Mouse (Mus musculus) splenic B cell, adult 2 months (primary cell): Measurements from ENCODE around the gene Zfp524.

Experiments
- DNase-seq: peaks from one replicate; pipeline ENCODE4 v3.0.0-alpha.2; 2011; ENCODE audit warnings: low read depth, low spot score
- H3K27me3 ChIP-seq: 2 replicates; pipeline ENCODE4 v1.6.1; 2012; ENCODE audit warnings: mild to moderate bottlenecking, low read length, moderate library complexity, mixed read lengths; ENCODE audit not compliant: control insufficient read depth, poor library complexity, insufficient read depth, severe bottlenecking
- H3K36me3 ChIP-seq: 2 replicates; pipeline ENCODE4 v1.6.1; 2012; ENCODE audit warnings: mild to moderate bottlenecking, low read length, moderate library complexity, mixed read lengths; ENCODE audit not compliant: control insufficient read depth, poor library complexity, insufficient read depth, severe bottlenecking

Gene Zfp524

DNA sequence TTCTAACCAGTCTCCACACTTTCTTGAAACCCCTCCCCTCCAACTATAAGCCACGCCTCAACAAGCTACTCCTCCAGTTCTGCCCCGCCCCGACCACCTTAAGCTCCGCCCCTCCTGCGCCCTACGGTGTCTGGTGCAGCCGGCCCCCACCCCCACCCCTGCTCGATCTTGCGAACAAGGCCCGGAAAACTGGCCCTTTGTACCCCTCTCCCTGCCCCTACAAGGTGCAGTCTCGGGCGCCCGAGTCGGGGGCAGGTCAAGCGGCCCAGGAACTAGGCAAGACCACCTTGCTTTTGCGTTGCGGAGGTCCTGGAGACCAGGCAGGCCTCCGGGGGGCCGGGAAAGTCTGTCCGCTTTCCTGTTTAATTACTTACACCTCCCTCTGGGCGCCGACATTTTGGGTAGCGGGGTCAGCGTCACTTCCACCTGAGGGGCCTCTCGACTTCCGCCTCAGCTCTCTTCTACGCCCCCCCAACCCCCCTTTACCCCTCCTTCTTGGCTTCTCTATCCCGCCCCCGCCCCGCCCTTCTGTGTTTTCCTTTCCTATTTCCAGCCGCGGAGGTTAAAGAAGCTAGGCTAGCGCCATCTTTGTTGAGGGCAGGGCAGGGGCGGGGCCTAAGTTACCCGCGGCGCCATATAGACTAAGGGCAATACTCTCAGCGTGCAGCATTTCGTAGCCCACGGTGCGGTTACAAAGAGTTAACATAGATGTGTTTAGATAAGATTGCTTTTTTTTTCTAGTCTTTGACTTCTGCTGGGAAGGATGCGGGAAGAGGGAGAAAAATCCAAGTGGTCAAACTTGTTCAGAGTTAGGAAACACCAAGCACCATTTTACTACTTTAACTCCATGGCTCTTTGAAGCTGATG is at the start of gene Zfp524, which contains the start of gene Fiz1:
TSS of gene Zfp524 (plus strand) at position 165 of the 867 bp plus-strand sequence.
TSS of gene Fiz1 (minus strand) at position 447 of the 867 bp plus-strand sequence.
- peaks cover 16% of the 10 kb centered on the region for H3K36me3 ChIP-seq
- DNase-seq, result peak; percentile 98
- no peaks in the 10 kb centered on the region for H3K27me3 ChIP-seq

DNA sequence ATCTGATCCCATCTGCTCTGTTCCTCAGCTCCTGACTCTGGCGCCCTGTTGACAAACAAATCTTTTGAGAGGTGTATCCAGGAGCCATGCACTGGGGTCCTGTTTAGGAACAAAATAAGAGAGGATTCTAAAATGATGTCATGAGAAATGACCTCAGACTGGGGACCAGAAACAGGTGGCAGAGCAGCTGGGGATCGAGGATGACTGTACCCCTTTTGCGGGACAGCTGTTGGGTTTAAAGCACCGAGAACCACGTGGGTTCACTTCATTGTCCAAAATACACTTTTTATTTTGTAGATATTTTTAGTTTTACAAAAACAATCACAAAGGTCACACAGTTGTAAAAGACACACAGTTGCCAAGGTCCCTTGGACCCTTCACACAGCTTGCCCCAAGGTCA is 49.2 kb upstream of the Zfp524 start:
- Histone ChIP-seq H3K27me3 (no peaks in the 10 kb centered on the region), H3K36me3 (no peaks in the 10 kb centered on the region)
- DNase-seq, result no peak

- no peaks in the 10 kb centered on the region for H3K36me3 ChIP-seq
- no peaks in the 10 kb centered on the region for H3K27me3 ChIP-seq
- no peak for DNase-seq
Observed at GRCm38 (mm10) chr7:4971068-4971467, 43.1 kb upstream of the Zfp524 start, which contains the start of gene Sbk3. Gene Sbk3, minus strand, starts transcription at chr7:4971168.

DNA sequence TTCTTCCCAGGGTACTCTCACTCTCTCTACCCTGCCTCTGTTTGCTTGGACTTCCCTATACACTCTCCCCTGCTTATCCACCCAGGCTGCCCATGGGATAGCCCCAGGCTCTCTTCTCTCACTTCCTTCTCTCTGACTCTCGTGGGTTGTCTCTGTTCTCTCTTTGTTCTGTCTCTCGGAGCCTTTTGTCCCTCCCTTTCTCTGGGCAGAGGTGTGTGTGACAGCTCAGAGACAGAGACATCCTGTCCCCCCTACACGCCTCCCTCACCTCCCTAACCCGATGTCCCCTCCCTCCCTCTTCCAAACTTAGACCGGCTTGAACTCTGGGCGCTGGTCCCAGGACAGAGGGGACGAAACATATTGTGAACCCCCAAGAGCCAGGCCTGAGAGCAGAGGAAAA is 42.5 kb upstream of the Zfp524 start:
- Histone ChIP-seq H3K27me3 (no peaks in the 10 kb centered on the region), H3K36me3 (no peaks in the 10 kb centered on the region)
- no peak for DNase-seq

DNA sequence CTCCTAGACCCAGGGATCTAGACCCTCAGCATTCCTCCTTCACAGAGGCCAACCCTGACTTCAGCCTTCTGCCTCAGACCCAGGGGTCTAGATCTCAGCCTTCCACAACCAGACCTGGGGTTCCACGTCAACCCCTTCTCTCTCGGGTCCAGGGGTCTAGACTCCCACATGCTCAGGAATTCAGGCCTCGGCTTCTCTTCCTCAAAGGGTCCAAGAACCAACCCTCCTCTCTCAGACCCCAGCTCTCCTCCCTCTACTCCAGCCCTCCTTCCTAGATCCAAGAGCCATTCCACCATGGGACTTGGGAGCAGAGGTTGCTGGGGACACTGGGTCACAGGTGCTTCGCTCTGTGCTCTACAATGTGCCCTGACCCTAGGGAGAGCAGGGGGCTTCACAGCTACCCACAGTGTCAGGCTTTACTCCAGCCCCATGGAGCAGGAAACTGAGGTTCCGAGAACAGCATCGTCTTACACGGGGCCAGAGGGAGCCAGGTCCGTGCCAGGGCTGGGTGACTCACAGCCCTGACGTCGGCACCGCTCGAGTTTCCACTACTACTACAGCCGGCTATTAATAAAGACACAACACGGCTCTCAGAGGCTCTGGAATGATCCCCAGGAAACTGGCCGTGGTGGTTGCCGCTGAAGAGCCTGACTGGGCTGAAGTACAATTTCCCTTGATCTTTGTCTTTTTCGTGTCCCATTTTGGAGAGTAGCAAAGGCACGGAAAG is 41.7 kb upstream of the Zfp524 start:
- Histone ChIP-seq H3K27me3 (no peaks in the 10 kb centered on the region), H3K36me3 (no peaks in the 10 kb centered on the region)
- no peak for DNase-seq

GRCm38 (mm10) chr7:4975455-4975854 is 38.8 kb upstream of the Zfp524 start:
- H3K27me3 ChIP-seq, result no peaks in the 10 kb centered on the region
- no peak for DNase-seq
- H3K36me3 ChIP-seq, result no peaks in the 10 kb centered on the region

GRCm38 (mm10) chr7:4976832-4977231 is 37.4 kb upstream of the Zfp524 start:
- no peaks in the 10 kb centered on the region for H3K27me3 ChIP-seq
- DNase-seq, result no peak
- no peaks in the 10 kb centered on the region for H3K36me3 ChIP-seq

- no peak for DNase-seq
- Histone ChIP-seq H3K36me3 (no peaks in the 10 kb centered on the region; the same call in 1 of the 2 replicates), H3K27me3 (no peaks in the 10 kb centered on the region)
Observed at GRCm38 (mm10) chr7:4988250-4988649, 26.0 kb upstream of the Zfp524 start.

- DNase-seq, result no peak
- no peaks in the 10 kb centered on the region; the same call in 1 of the 2 replicates for H3K36me3 ChIP-seq
- H3K27me3 ChIP-seq, result no peaks in the 10 kb centered on the region
Observed at GRCm38 (mm10) chr7:4993347-4993998, 20.7 kb upstream of the Zfp524 start.

- Histone ChIP-seq H3K27me3 (no peaks in the 10 kb centered on the region), H3K36me3 (no peaks in the 10 kb centered on the region; the same call in 1 of the 2 replicates)
- no peak for DNase-seq
Observed at GRCm38 (mm10) chr7:4993999-4994788, 20.0 kb upstream of the Zfp524 start.

DNA sequence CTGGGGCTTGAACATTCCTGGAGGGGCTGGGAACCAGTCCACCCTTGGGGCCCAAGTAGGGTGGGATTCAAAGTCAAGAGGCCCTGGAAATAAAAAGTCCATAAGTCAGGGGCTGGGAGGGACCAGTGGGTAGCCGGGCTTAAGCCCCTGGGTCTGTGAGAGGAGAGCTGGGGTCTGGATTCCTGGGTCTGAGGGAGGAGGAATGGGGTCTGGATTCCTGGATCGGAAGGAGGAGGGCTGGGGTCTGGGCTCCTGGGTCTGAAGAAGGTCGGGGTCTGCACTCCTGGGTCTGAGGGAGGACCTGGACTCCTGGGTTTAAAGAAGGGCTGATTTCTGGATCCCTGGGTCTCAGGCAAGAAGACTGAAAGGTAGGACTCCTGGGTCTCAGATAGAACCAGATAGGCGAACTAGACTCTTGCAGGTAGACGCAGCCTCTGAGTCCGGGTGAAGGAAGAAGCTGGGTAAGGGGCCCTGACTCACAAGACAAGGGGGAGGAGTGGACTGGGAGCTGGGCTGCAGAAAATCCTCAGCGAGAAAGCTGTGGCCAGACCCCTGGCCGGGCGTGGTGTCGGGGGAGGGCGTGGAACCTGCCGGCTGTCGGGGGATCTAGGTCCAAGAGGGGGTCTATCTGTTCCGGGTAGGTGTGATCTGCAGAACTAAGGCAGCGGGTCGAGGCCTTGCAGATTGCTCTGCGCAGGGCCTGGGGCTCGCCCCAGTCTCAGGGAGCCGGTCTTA is 18.8 kb upstream of the Zfp524 start:
- Histone ChIP-seq H3K36me3 (no peaks in the 10 kb centered on the region; the same call in 1 of the 2 replicates), H3K27me3 (no peaks in the 10 kb centered on the region)
- DNase-seq, result no peak

GRCm38 (mm10) chr7:4996003-4996895 is 18.0 kb upstream of the Zfp524 start, which contains the start of gene Zfp579:
Gene Zfp579, minus strand, starts transcription at chr7:4996158.
- H3K27me3 ChIP-seq, result no peaks in the 10 kb centered on the region
- peak; percentile 76 for DNase-seq
- H3K36me3 ChIP-seq, result no peaks in the 10 kb centered on the region; the same call in 1 of the 2 replicates

DNA sequence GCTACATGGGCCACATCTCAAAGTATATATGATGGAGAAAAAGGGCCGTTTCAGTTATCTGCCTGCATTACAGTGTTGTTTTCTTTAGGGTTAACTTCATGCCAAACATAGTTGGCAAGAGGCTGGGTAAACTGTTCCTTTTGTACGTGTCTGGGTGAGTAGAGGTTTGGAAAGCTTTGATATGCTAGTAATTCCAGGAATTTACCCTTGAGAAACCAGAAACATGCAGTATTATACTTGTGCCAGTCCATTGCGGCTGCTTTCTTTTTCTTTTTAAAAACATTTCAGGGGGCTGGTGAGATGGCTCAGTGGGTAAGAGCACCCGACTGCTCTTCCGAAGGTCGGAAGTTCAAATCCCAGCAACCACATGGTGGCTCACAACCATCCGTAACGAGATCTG is 17.3 kb upstream of the Zfp524 start:
- Histone ChIP-seq H3K27me3 (no peaks in the 10 kb centered on the region), H3K36me3 (no peaks in the 10 kb centered on the region; the same call in 1 of the 2 replicates)
- no peak for DNase-seq
